Mouse (Mus musculus) hindbrain, embryonic 14.5 days (tissue): ENCODE data around the gene Copz2. TPM values are rescaled to one million over a fixed set of nuclear protein-coding genes. Genes with fewer than 3 reads are reported as not detected.

ENCODE experiments used
- ATAC-seq: fragments of 200-750 bp; cut with Nextera tagmentation; 2 replicates; pipeline ENCODE4 v1.8.0; 2017; ENCODE audit warnings: moderate number of reproducible peaks, mild to moderate bottlenecking, moderate TSS enrichment, moderate library complexity; ENCODE audit not compliant: low FRiP score
- DNase-seq: peaks from one replicate; pipeline ENCODE4 v3.0.0-alpha.2; 2015; ENCODE audit warnings: low spot score
- H3K27ac ChIP-seq: fragments of 300-500 bp; sonication (generic); 2 replicates; pipeline ENCODE4 v1.5.1; 2014; ENCODE audit warnings: mild to moderate bottlenecking, moderate library complexity
- H3K27me3 ChIP-seq: fragments of 300-500 bp; sonication (generic); 2 replicates; pipeline ENCODE4 v1.6.1; 2014; ENCODE audit warnings: mild to moderate bottlenecking, low read length, mixed read lengths; ENCODE audit not compliant: control insufficient read depth, insufficient read depth
- H3K36me3 ChIP-seq: fragments of 300-500 bp; sonication (generic); replicated peaks from 2 replicates; pipeline ENCODE4 v1.6.1; 2014; ENCODE audit not compliant: control insufficient read depth, insufficient read depth
- H3K4me1 ChIP-seq: fragments of 300-500 bp; sonication (generic); replicated peaks from 2 replicates; pipeline ENCODE4 v1.6.1; 2014; ENCODE audit warnings: antibody characterized with exemption, low read length, mixed read lengths; ENCODE audit not compliant: control insufficient read depth, insufficient read depth
- H3K4me2 ChIP-seq: fragments of 300-500 bp; sonication (generic); replicated peaks from 2 replicates; pipeline ENCODE4 v1.6.1; 2014; ENCODE audit warnings: mild to moderate bottlenecking, moderate library complexity
- H3K4me3 ChIP-seq: fragments of 300-500 bp; sonication (generic); replicated peaks from 2 replicates; pipeline ENCODE4 v1.5.1; 2014; ENCODE audit warnings: mild to moderate bottlenecking, low read length
- H3K9ac ChIP-seq: fragments of 300-500 bp; sonication (generic); 2 replicates; pipeline ENCODE4 v1.6.1; 2014
- H3K9me3 ChIP-seq: fragments of 300-500 bp; sonication (generic); 2 replicates; pipeline ENCODE4 v1.6.1; 2016; ENCODE audit warnings: low read length; ENCODE audit not compliant: control insufficient read depth
- WGBS: fragments of 180-500 bp; shearing (Covaris S2); extraction: QIAGEN DNeasy Blood & Tissue Kit; methylation state at CpG from one replicate; pipeline ENCODE4 v1.1.7; 2014; 5-methylcytosine and 5-hydroxymethylcytosine counted together
- polyA plus RNA-seq: library from polyadenylated mRNA; unstranded; fragments of >200 nt; fragmentation: Nextera tagmentation; extraction: Ambion mirVana; gene quantifications from 2 replicates; pipeline ENCODE4 v1.2.1, GENCODE M21; 2014

Copz2 gene
- polyA plus RNA-seq, 1 experiment from 2014 or later, result 29.7 TPM

GRCm38 (mm10) chr11:96885901-96886340 is 36.3 kb downstream of the Copz2 start:
- H3K27me3 ChIP-seq, result no peaks in the 10 kb centered on the region
- H3K9me3 ChIP-seq, result no peaks in the 10 kb centered on the region
- peak overlapping the region; percentile 89 for H3K27ac ChIP-seq
- ATAC-seq, result peak; percentile 80; the same call in 1 of the 2 replicates
- 0 out of 2 replicates have a peak overlapping the region, but pooled peaks have one; percentile 7 for H3K9ac ChIP-seq
- H3K4me1 ChIP-seq, result peaks cover 22% of the 10 kb centered on the region
- H3K4me3 ChIP-seq, result no peak overlapping the region
- no peak overlapping the region; the same call in 1 of the 2 replicates for H3K4me2 ChIP-seq
- no peaks in the 10 kb centered on the region for H3K36me3 ChIP-seq
- WGBS, result 16% methylated on average over 5 of the region's 5 CpGs
- peak; percentile 52 for DNase-seq

GRCm38 (mm10) chr11:96886942-96887546 is 37.4 kb downstream of the Copz2 start:
- WGBS, result 78% methylated on average over 8 of the region's 8 CpGs
- ATAC-seq, result no peak
- no peaks in the 10 kb centered on the region for H3K36me3 ChIP-seq
- H3K4me2 ChIP-seq, result no peak overlapping the region
- no peaks in the 10 kb centered on the region for H3K9me3 ChIP-seq
- peaks cover 22% of the 10 kb centered on the region for H3K4me1 ChIP-seq
- H3K27me3 ChIP-seq, result no peaks in the 10 kb centered on the region
- DNase-seq, result no peak
- no peak overlapping the region for H3K9ac ChIP-seq
- no peak overlapping the region for H3K4me3 ChIP-seq
- peak overlapping the region; percentile 89 for H3K27ac ChIP-seq

GRCm38 (mm10) chr11:96891784-96892527 is 42.3 kb downstream of the Copz2 start:
- H3K4me2 ChIP-seq, result no peak overlapping the region
- H3K36me3 ChIP-seq, result no peaks in the 10 kb centered on the region
- H3K4me3 ChIP-seq, result no peak overlapping the region
- H3K27ac ChIP-seq, result no peak overlapping the region
- ATAC-seq (no peak), DNase-seq (no peak)
- no peaks in the 10 kb centered on the region for H3K9me3 ChIP-seq
- WGBS, result 27% methylated on average over 14 of the region's 14 CpGs
- H3K27me3 ChIP-seq, result no peaks in the 10 kb centered on the region
- peaks cover 18% of the 10 kb centered on the region for H3K4me1 ChIP-seq
- no peak overlapping the region for H3K9ac ChIP-seq

- H3K9ac ChIP-seq, result no peak overlapping the region
- WGBS, result 26% methylated on average over 11 of the region's 11 CpGs
- no peaks in the 10 kb centered on the region for H3K27me3 ChIP-seq
- no peak overlapping the region for H3K4me3 ChIP-seq
- no peaks in the 10 kb centered on the region for H3K9me3 ChIP-seq
- no peaks in the 10 kb centered on the region for H3K36me3 ChIP-seq
- peak; percentile 53; the same call in 1 of the 2 replicates for ATAC-seq
- peaks cover 14% of the 10 kb centered on the region for H3K4me1 ChIP-seq
- H3K4me2 ChIP-seq, result no peak overlapping the region
- H3K27ac ChIP-seq, result peak overlapping the region; percentile 60
- DNase-seq, result no peak
Measured at GRCm38 (mm10) chr11:96893203-96893842, 43.7 kb downstream of the Copz2 start.

GRCm38 (mm10) chr11:96895886-96896285 is 46.2 kb downstream of the Copz2 start:
- 94% methylated on average over 4 of the region's 4 CpGs for WGBS
- Histone ChIP-seq H3K9ac (no peak overlapping the region), H3K4me2 (no peak overlapping the region), H3K36me3 (no peaks in the 10 kb centered on the region), H3K27me3 (no peaks in the 10 kb centered on the region), H3K9me3 (no peaks in the 10 kb centered on the region), H3K4me1 (peaks cover 32% of the 10 kb centered on the region), H3K27ac (no peak overlapping the region), H3K4me3 (no peak overlapping the region)
- DNase-seq, result no peak
- no peak for ATAC-seq

GRCm38 (mm10) chr11:96899449-96900306 is 50.0 kb downstream of the Copz2 start:
- 15% methylated on average over 13 of the region's 13 CpGs for WGBS
- Histone ChIP-seq H3K27me3 (no peaks in the 10 kb centered on the region), H3K4me3 (no peak overlapping the region), H3K4me2 (0 out of 2 replicates have a peak overlapping the region, but pooled peaks have one; percentile 18), H3K27ac (peak overlapping the region; percentile 76), H3K36me3 (no peaks in the 10 kb centered on the region), H3K9ac (peak overlapping the region; percentile 4; the same call in 1 of the 2 replicates), H3K9me3 (no peaks in the 10 kb centered on the region), H3K4me1 (peaks cover 51% of the 10 kb centered on the region)
- ATAC-seq (peak; percentile 46; the same call in 1 of the 2 replicates), DNase-seq (no peak)

GRCm38 (mm10) chr11:96901332-96901731 is 51.7 kb downstream of the Copz2 start:
- ATAC-seq, result no peak
- H3K36me3 ChIP-seq, result no peaks in the 10 kb centered on the region
- H3K27me3 ChIP-seq, result no peaks in the 10 kb centered on the region
- no peaks in the 10 kb centered on the region for H3K9me3 ChIP-seq
- WGBS, result 27% methylated on average over 9 of the region's 9 CpGs
- H3K9ac ChIP-seq, result no peak overlapping the region
- no peak overlapping the region for H3K4me2 ChIP-seq
- no peak overlapping the region for H3K4me3 ChIP-seq
- no peak for DNase-seq
- H3K4me1 ChIP-seq, result peaks cover 61% of the 10 kb centered on the region
- peak overlapping the region; percentile 83 for H3K27ac ChIP-seq

GRCm38 (mm10) chr11:96902639-96903635 is 53.3 kb downstream of the Copz2 start:
- DNase-seq (peak; percentile 71), ATAC-seq (peak; percentile 76)
- Histone ChIP-seq H3K4me3 (no peak overlapping the region), H3K4me1 (peaks cover 72% of the 10 kb centered on the region), H3K27ac (peak overlapping the region; percentile 83), H3K27me3 (no peaks in the 10 kb centered on the region), H3K4me2 (no peak overlapping the region), H3K36me3 (peaks cover 6% of the 10 kb centered on the region), H3K9me3 (no peaks in the 10 kb centered on the region), H3K9ac (peak overlapping the region; percentile 18; the same call in 1 of the 2 replicates)
- WGBS, result 6% methylated on average over 16 of the region's 16 CpGs
